Mouse (Mus musculus) cerebellum, adult 2 months (tissue): ENCODE measurements at regions not wholly inside any gene's neighbourhood (a gene's known extent, or its start where the extent isn't known, plus 50 kb on each side); places are given as distances from the start of the nearest gene placed in this dataset.

Experiments
- CTCF ChIP-seq: fragments of 200-500 bp; IDR thresholded peaks from 2 replicates; pipeline ENCODE4 v1.5.1; 2011; ENCODE audit warnings: low read depth, mild to moderate bottlenecking, control low read depth, low read length, moderate library complexity, borderline replicate concordance; ENCODE audit not compliant: insufficient read depth
- POLR2A ChIP-seq: fragments of 200-500 bp; IDR thresholded peaks from 2 replicates; pipeline ENCODE4 v1.6.1; 2011; ENCODE audit warnings: low read length, control low read depth, borderline replicate concordance; ENCODE audit not compliant: insufficient read depth

- peak; percentile 91 for TF ChIP-seq CTCF
- TF ChIP-seq POLR2A, result no peak
Observed at GRCm38 (mm10) chr6:31032980-31033608, 74.2 kb upstream of the Klf14 start.
